Mouse (Mus musculus): Measurements from ENCODE around the gene Ssb.
A peak's percentile ranks its signal among the peaks of the same experiment; 100 is the strongest.
"Not testable (repeated sequence)": the region's sequence is repeated elsewhere in the genome, so short reads cannot be mapped to it uniquely, and the experiment has no call there.

Ssb gene

DNA sequence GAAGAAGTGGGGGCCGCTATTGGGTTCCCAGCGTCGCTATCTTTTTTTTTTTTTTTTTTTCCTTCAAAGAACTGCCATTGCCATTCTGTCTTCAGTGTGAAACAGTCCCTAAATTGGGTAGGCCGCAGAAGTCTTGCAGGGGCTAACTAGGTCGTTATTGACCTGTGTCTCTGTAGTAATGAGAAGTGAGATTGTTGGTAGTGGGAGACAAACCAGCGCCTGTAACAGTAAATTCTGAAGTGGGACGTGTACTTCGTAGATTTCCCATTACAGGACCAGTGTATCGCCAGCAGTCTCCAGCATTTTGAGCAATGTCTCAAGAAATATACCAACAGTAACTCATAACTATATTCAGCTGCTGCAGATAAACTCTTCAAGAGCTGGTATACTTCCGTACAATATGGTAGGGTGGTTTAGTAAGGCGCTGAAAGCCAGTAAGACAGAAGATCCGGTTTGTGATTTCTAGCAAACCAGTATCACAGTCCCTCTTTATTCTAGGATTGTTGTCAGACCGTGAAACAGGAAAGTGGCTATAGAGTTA is 825 bp downstream of the Ssb start:
- peak; percentile 3 for ATAC-seq (ENCODE audit: low TSS enrichment)

DNA sequence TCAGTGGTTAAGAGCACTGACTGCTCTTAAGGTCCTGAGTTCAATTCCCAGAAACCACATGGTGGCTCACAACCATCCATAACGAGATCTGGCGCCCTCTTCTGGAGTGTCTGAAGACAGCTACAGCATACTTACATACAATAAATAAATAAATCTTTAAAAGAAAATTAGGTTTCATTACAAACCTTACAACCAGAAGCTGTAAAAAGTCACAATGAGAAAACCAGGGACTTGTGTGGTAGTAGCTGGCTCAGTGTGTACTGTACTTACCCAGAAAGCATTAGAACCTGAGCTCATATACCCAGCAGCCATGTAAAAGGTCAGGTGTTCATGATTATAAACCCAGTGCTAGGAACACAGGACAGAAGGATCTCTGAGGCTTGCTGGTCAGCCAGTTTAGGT is 22.6 kb downstream of the Ssb start:
- ATAC-seq (ENCODE audit: low TSS enrichment) = no peak

DNA sequence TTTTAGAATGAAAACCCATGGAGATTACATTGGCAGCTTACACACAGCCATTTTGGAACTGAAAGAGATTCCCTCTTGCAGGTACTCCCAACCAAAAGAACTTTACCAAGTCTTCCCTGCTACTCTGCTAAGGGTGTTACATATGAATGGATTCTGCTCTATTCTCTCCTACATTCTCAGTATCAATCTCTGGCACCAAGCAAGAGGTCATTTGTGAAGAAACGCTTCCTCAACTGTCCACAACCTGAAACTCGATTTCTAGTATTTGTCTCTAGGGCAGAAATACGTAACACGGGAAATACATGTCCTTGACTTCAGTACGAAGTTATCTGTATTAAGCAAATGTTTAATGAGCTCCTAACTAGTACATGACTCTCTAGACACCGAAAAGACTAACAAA is 23.2 kb downstream of the Ssb start:
- ATAC-seq (ENCODE audit: low TSS enrichment) = no peak

DNA sequence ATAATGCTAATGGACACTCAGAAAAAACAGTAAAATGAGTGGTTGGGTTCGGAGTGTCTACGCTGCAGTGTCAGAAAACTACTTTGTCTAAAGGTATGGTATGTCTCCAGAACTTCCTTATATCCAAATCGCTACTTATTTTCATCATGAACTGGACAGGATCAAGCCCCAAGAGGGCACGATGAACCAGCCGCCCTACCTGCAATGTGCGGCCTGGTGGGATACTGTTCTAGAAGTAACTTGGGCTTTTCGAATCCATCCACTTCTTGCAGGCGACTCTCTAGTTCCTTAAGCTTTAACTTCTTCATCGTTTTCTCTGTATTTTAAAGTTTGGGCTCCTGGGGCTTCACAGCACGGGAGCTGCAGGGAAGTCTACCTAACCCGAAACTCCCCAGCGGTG is 23.7 kb downstream of the Ssb start:
- no peak for ATAC-seq (ENCODE audit: low TSS enrichment)

DNA sequence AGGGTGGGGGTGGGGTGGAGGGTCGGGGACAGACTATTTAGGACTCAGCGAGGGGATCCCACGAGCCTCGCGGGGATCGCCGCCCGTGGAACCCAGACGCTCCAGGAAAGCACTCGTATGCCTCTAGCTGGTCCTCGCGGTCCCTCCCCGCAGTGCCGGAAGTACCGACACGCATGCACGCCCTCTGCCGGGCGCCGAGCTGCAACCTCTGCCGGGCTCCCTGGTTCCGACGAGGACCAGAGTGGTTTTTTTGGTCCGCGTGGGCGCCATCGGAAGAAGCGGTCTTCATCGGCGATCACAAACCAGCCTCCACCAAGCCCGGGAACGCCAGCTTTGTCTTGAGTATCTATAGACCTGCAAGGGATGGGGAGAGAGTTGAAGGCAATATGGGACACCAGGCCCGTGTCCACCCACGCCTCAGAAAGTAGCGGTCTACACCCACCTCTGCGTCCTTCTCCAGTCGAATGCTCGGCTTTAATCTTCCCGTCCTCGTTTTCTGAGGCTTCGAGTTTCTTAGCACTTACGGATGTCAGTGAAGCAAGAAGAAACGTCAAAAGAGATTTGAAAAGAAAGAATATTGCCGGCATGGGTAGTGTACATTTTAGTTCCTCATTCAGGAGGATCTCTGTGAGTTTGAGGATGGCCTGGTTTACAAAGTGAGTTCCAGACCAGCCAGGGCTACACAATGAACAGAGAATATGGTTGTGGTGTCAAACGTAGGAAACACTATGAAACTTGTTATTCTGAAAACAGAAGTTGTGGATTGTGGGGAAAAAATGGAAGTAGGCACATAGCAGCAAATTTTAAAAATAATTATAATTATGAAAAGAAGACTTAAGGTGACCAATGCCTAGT is 24.3 kb downstream of the Ssb start, which contains the start of gene Mettl5:
Gene Mettl5 (minus strand): TSS at position 165 of the 855 bp plus-strand sequence.
- ATAC-seq (ENCODE audit: low TSS enrichment) = peak; percentile 98

DNA sequence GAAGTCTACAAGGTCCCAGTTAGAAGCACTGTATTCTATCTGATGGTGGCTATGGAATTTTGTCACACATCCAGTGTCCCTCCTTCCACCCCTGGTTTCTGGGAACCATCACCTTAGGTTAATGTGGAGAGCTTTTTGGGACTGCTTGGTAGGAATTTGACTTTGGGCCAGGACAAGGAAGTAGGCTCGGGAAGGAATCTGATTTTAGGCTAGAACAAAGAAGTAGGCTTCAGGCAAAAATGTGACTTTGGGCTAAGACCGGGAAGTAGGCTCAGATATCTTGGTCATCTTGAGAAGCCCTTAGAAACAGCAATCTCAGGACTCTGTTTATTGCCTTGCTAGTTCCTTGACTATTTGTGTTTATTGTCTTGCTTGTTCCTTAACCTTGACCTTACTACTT is 27.6 kb downstream of the Ssb start:
- ATAC-seq (ENCODE audit: low TSS enrichment) = no peak

DNA sequence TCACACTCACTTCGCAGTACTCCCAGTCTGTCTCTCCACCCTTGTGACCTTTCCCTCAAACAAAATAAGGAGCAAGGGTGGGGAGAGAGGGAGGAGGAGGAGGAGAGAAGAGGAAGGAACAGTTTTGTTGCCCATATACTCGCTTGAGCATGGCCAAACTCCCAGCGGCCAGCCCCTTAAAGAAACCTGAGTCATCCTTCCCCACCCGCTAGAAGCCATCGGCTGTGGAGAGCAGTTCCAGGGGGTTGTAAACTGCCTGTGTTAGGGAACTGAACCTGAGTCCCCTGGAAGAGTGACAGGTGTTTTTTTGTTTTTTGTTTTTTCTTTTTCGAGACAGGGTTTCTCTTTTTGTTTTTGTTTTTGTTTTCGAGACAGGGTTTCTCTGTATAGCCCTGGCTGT is 29.5 kb downstream of the Ssb start:
- ATAC-seq (ENCODE audit: low TSS enrichment) = no peak

DNA sequence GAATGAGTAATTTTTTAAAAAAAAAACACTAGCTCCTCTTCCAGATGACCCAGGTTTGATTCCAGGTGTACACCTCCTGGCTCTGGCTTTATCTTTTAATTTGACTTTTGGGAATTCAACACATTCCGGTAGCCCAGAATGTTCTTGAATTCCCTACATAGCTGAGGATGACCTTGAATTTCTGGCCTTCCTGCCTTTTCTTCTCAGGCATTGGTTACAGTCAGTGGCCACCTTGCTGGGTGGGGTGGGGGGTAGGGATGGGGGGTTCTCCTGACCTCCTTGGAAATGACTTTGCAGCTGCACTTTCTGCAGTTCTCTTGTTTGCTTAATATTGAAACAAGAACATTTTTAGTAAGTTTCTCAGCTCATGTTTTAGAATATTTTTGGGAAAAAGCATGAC is 31.8 kb downstream of the Ssb start:
- ATAC-seq (ENCODE audit: low TSS enrichment) = no peak

DNA sequence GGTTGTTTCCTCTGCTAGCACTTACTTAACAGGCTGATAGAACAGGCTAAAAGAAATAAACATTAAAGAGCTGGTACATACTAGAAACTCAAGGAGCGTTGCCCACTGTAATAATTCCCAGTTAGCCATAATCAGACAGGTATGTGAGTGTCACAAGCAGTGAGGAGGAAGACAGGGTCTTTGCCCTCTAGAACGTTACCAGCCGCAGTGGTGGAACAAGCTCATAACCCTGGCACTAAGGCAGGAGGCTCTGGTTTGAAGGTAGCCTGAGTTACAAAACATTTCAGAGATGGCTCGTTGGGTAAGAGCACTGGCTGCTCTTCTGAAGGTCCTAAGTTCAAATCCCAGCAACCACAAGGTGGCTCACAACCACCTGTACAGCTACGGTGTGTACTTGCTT is 32.5 kb downstream of the Ssb start:
- no peak for ATAC-seq (ENCODE audit: low TSS enrichment)

DNA sequence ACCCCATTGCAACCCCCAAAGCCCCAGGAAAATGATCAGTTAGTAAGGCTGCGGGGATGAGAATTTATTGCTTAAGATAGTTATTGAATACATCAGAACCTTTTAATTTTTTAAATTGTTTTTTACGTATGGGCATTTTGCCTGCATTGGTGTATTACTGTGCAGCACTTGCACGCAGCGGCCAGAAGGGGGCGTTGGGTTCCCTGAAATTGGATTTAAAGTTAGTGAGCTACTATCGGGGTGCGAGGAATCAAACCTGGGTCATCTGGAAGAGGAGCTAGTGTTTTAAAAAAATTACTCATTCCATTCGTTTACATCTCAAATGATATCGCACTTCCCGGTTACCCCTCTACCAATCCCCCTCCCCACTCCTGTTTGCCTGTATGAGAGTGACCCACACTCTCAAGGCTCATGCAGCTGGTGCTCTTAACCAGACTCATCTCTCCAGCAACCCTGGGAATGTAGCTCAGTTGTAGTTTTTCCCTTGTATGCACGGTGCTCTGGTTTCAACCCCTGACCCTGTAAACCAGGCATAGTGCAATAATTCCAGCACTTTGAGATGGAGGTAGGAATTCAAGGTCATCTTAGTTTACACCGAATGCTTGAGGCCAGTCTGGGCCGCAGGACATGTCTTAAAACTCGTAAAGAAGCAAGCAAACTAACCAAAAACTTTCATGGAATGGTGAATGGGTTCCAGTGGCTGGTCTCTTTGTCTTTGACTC is 34.3 kb downstream of the Ssb start:
- ATAC-seq (ENCODE audit: low TSS enrichment) = no peak

DNA sequence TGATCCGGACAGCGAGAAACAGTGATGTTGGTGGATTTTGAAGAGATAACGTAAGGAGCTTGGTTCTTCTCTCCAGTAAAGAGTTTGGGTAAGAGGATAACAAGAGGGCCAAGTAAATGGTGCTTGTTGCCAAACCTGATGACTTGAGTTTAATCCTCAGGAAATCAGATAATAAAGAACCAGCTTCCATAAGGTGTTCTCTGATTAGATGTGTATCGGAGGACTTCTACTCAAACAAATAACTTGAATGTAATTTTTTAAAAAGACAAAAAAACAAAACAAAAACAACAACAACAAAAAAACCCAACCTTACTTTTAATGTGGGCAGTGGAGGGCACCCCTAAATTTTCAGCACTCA is 34.8 kb downstream of the Ssb start:
- no peak for ATAC-seq (ENCODE audit: low TSS enrichment)

DNA sequence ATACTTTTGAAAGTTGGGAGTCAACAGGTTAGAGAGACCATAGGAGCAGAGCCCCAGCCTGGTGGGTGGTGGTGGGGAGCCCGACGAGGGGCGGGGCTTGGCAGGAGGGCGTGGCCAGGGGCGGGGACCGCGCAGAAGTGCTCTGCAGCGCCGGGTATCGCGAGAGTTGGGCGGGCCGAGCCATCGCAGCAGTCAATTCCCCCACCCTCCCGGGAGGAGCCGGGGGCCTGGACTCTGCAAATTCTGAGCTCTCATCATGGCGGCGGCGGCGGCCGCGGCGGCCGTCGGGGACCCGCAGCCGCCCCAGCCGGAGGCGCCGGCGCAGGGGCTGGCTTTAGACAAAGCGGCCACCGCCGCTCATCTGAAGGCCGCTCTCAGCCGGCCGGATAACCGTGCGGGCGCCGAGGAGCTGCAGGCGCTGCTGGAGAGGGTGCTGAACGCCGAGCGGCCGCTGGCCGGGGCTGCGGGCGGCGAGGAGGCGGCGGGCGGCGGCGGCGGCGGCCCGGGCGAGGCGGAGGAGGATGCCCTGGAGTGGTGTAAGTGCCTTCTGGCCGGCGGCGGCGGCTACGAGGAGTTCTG is 35.8 kb downstream of the Ssb start, which contains the start of gene Ubr3:
Gene Ubr3 (plus strand): TSS at position 208 of the 579 bp plus-strand sequence.
- peak; percentile 95 for ATAC-seq (ENCODE audit: low TSS enrichment)

DNA sequence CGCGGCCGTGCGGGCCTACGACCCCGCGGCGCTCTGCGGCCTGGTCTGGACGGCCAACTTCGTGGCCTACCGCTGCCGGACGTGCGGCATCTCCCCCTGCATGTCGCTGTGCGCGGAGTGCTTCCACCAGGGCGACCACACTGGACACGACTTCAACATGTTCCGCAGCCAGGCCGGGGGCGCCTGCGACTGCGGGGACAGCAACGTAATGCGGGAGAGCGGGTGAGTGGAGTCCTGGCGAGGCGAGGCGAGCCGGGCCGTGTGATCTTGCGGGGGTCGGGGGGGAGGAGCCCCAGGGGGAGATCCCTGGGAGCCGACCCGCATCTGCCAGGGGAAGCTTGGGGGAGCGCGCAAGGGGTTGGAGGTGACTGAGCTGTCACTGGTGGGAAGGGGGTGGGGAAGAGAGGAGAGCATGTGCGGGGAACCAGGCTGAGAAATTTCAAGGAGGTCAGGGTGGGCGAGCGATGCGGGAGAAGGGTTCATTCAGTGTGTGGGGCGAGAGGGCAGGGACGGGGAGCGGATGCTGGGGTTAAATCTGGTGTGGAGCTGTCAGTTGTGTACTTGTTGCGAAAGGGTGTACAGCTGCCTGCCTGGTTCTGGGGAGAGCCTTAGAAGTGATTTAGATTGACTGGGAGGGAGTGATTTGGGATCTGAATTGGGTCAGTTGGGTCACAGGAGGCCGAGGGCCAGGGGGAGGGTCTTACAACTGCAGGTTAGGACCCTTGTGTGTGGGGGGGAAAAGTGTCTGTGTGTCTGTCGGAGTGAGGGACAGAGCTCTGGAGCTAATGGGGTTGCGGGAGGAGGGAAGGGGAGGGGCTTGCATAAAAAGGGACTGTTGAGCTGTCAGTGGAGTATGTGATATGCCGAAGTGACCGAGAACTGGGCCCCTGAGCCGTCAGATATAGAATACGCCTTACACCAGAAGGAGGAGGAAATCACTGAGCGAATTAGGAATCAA is 36.5 kb downstream of the Ssb start:
- peak; percentile 50 for ATAC-seq (ENCODE audit: low TSS enrichment)

DNA sequence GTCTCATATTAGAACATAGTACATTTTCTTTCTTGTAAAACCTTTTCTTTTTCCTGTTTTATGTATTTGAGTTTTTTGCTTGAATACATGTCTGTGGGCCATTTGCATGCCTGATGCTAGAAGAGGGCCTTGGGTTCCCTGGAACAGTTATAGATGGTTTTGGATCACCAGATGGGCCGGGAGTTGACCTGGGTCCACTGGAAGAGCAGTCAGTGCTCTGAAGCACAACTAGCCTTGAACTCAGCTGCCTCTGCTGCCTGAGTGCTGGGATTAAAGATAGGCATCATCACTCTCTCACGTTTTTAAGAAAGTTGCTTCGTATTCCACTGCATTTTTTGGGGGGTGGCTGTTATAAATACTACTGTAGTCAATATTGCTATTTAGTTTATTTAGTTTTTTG is 42.2 kb downstream of the Ssb start:
- ATAC-seq (ENCODE audit: low TSS enrichment) = no peak

DNA sequence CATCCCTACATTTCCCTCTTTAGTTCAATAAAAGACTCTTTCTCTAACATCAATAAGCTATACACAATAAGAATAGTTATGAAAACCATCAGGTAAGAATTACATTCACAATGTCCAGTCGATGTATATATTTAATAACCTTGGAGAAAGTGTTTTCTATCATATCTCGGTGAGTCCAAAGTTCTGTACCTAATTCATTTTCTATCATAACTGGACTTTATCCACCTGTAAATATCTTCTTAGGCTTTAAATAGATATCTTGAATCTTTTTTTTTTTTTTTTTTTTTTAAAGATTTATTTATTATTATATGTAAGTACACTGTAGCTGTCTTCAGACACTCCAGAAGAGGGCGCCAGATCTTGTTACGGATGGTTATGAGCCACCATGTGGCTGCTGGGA is 46.0 kb downstream of the Ssb start:
- ATAC-seq (ENCODE audit: low TSS enrichment) = not testable (repeated sequence)

DNA sequence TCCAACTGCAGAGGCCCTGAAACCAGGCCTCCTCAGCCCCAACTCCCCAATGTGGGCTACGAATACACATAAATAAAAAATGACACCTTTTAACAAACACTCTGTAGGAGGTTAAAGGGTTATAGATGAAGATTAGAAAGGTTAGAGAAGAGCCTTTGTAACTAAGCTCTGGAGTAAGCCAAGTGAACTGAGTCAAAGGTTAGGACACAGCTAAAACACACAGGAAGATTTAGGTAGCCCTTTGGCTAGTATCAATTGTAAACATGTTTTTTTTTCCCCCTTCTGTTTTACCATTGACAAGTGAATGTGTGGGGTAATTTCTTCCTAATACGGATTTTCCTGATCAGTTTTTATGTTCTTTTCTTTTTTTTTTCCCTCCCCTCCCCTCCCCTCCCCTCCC is 51.4 kb downstream of the Ssb start:
- ATAC-seq (ENCODE audit: low TSS enrichment) = no peak

DNA sequence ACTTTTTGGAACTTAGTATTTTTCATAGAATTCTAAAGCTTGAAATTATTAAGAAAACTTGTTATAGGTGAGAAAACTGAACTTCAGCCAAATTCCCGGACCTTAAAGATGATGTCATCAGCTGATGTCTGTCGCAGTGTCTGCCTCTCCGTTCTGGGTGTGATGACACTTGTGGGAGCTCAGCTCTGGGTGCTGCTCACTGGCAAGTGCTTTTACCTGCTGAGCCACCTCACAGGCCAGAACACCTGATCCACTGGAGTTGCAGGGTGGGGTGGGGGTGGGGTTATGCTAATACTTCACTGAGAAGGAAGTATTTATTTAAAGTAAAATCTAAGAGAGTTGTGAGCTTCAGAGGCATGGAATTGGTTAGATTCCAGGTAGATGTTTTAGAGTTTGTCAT is 55.9 kb downstream of the Ssb start:
- ATAC-seq (ENCODE audit: low TSS enrichment) = no peak

Data from frontal cortex, adult (tissue).